Comparison of ENCODE assay signal across 18 mouse cellular contexts in genomic region chr13:58803882-58804281, GRCm38 (mm10). TPM values are rescaled to one million over a fixed set of nuclear protein-coding genes. Genes with fewer than 3 reads are reported as not detected.
A peak's percentile ranks its signal among the peaks of the same experiment; 100 is the strongest.
DNase-seq lines count a peak whose midpoint lies in the region; ATAC-seq and TF ChIP-seq lines count a peak whose summit lies in the region.
"Had no signal": no experiment of that assay in that cellular context is flagged by ENCODE, and none has a peak within 500 bp of the region (broad histone marks: within the 10 kb centered on the region; RNA-seq: fewer than 3 reads in every experiment).

No protein-coding gene starts in this region.

- no peak for TF ChIP-seq POLR2A in cerebellum, adult 2 months (IDR thresholded peaks at IDR 0.05; ENCODE audit: borderline replicate concordance, insufficient read depth, low read length)
- TF ChIP-seq POLR2A in kidney, adult 2 months (IDR thresholded peaks at IDR 0.05; ENCODE audit: low read depth, low read length) = no peak

- WGBS in cerebellum, adult 2 months = 9% methylated on average over 1 of the region's 1 CpGs
- 4% methylated on average over 1 of the region's 1 CpGs for WGBS in kidney, adult 2 months
- 17% methylated on average over 1 of the region's 1 CpGs for WGBS in midbrain, postnatal 0 days
- WGBS in midbrain, embryonic 10.5 days = 21% methylated on average over 1 of the region's 1 CpGs
- WGBS in stomach, postnatal 0 days = 4% methylated on average over 1 of the region's 1 CpGs

- H3K36me3 ChIP-seq in kidney, adult 2 months (ENCODE audit: control insufficient read depth, insufficient read depth, low read length) = no peaks in the 10 kb centered on the region
- H3K36me3 ChIP-seq in midbrain, postnatal 0 days (ENCODE audit: insufficient read depth, low read length) = no peaks in the 10 kb centered on the region
- H3K36me3 ChIP-seq in midbrain, embryonic 10.5 days = no peaks in the 10 kb centered on the region
- no peaks in the 10 kb centered on the region for H3K36me3 ChIP-seq in stomach, postnatal 0 days (ENCODE audit: control insufficient read depth, insufficient read depth, low read length)
- H3K36me3 ChIP-seq: forebrain, embryonic 12.5 days; heart, embryonic 10.5 days; kidney, embryonic 15.5 days; limb, embryonic 10.5 days; lung, embryonic 15.5 days had no signal

- no peak overlapping the region for H3K4me3 ChIP-seq in cerebellum, adult 2 months (replicated peaks; ENCODE audit: insufficient read depth, low read depth, low read length)
- H3K4me3 ChIP-seq in kidney, adult 2 months (ENCODE audit: insufficient read depth, low read depth, low read length) = no peak overlapping the region
- no peak overlapping the region for H3K4me3 ChIP-seq in midbrain, postnatal 0 days (ENCODE audit: low read depth, low read length)
- no peak overlapping the region for H3K4me3 ChIP-seq in midbrain, embryonic 10.5 days
- no peak overlapping the region for H3K4me3 ChIP-seq in stomach, postnatal 0 days (ENCODE audit: low read depth, low read length)
- H3K4me3 ChIP-seq: forebrain, embryonic 12.5 days; heart, embryonic 10.5 days; kidney, embryonic 15.5 days; limb, embryonic 10.5 days; lung, embryonic 15.5 days; megakaryocyte, embryonic 14.5 days had no signal

- 0 out of 2 replicates have a peak, but pooled peaks have one; percentile 20 for TF ChIP-seq CTCF in cerebellum, adult 2 months (IDR thresholded peaks at IDR 0.05; ENCODE audit: borderline replicate concordance, insufficient read depth, low read depth, low read length)
- TF ChIP-seq CTCF in kidney, adult 2 months (conservative IDR thresholded peaks at IDR 0.05; ENCODE audit: insufficient read depth, insufficient read length, low read depth, low read length) = 0 out of 2 replicates have a peak, but pooled peaks have one; percentile 1
- TF ChIP-seq CTCF in midbrain, postnatal 0 days (IDR thresholded peaks at IDR 0.05) = peak; percentile 51
- peak; percentile 37 for TF ChIP-seq CTCF in stomach, postnatal 0 days (IDR thresholded peaks at IDR 0.05; ENCODE audit: low read depth)

- H3K4me1 ChIP-seq in cerebellum, adult 2 months (ENCODE audit: control insufficient read depth, insufficient read depth, low read length) = 0 out of 2 replicates have a peak, but pooled peaks cover 2% of the 10 kb centered on the region
- H3K4me1 ChIP-seq in kidney, adult 2 months (ENCODE audit: control insufficient read depth, insufficient read depth, low read length) = no peaks in the 10 kb centered on the region
- no peaks in the 10 kb centered on the region for H3K4me1 ChIP-seq in midbrain, postnatal 0 days (ENCODE audit: insufficient read depth, low read length)
- H3K4me1 ChIP-seq in midbrain, embryonic 10.5 days = peaks cover 27% of the 10 kb centered on the region
- H3K4me1 ChIP-seq in stomach, postnatal 0 days (replicated peaks; ENCODE audit: control insufficient read depth, insufficient read depth) = no peaks in the 10 kb centered on the region

- H3K9ac ChIP-seq in midbrain, postnatal 0 days (replicated peaks; ENCODE audit: low read length, poor library complexity, severe bottlenecking) = no peak overlapping the region
- no peak overlapping the region for H3K9ac ChIP-seq in stomach, postnatal 0 days (ENCODE audit: low read length)
- H3K9ac ChIP-seq: forebrain, embryonic 12.5 days; kidney, embryonic 15.5 days; lung, embryonic 15.5 days had no signal

- H3K27ac ChIP-seq in cerebellum, adult 2 months (ENCODE audit: insufficient read depth, low read length) = no peak overlapping the region
- H3K27ac ChIP-seq in kidney, adult 2 months (ENCODE audit: insufficient read depth, low read depth, low read length) = no peak overlapping the region
- H3K27ac ChIP-seq in midbrain, postnatal 0 days (ENCODE audit: low read depth, low read length) = no peak overlapping the region
- H3K27ac ChIP-seq in midbrain, embryonic 10.5 days (replicated peaks) = no peak overlapping the region
- no peak overlapping the region for H3K27ac ChIP-seq in stomach, postnatal 0 days (replicated peaks)
- H3K27ac ChIP-seq: forebrain, embryonic 12.5 days; heart, embryonic 10.5 days; kidney, embryonic 15.5 days; limb, embryonic 10.5 days; lung, embryonic 15.5 days had no signal

- H3K4me2 ChIP-seq in midbrain, postnatal 0 days (ENCODE audit: low read depth, low read length, poor library complexity, severe bottlenecking) = no peak overlapping the region
- H3K4me2 ChIP-seq in stomach, postnatal 0 days (replicated peaks; ENCODE audit: low read depth) = no peak overlapping the region
- H3K4me2 ChIP-seq: forebrain, embryonic 12.5 days; kidney, embryonic 15.5 days; lung, embryonic 15.5 days had no signal

- no peak for DNase-seq in cerebellum, adult 2 months
- DNase-seq in cerebellum, adult 8-10 months = no peak
- DNase-seq in kidney, adult 2 months = no peak
- DNase-seq in kidney, postnatal 14 days = no peak
- no peak for DNase-seq in midbrain, postnatal 0 days (ENCODE audit: low spot score)
- no peak for DNase-seq in midbrain, embryonic 10.5 days (ENCODE audit: low spot score)
- DNase-seq in stomach, postnatal 0 days (ENCODE audit: low spot score) = no peak
- DNase-seq in urinary bladder, postnatal 14 days (ENCODE audit: low spot score) = no peak
- DNase-seq: adrenal gland, postnatal 14 days; cerebellum, postnatal 36 days; heart, postnatal 4 days; thymus, adult 2 months had no signal

- TF ChIP-seq EP300 in stomach, postnatal 0 days (optimal IDR thresholded peaks at IDR 0.05) = no peak

- H3K27me3 ChIP-seq in cerebellum, adult 2 months (ENCODE audit: control insufficient read depth, insufficient read depth, low read length) = no peaks in the 10 kb centered on the region
- no peaks in the 10 kb centered on the region for H3K27me3 ChIP-seq in kidney, adult 2 months (replicated peaks; ENCODE audit: control insufficient read depth, insufficient read depth, low read length)
- no peaks in the 10 kb centered on the region for H3K27me3 ChIP-seq in midbrain, postnatal 0 days (ENCODE audit: insufficient read depth, low read length)
- H3K27me3 ChIP-seq in midbrain, embryonic 10.5 days (ENCODE audit: low read depth, poor library complexity, severe bottlenecking) = peaks cover 45% of the 10 kb centered on the region
- H3K27me3 ChIP-seq in stomach, postnatal 0 days (ENCODE audit: control insufficient read depth, insufficient read depth, low read length) = peaks cover 14% of the 10 kb centered on the region; the same call in 1 of the 2 replicates

- H3K9me3 ChIP-seq in midbrain, postnatal 0 days (ENCODE audit: low read length) = no peaks in the 10 kb centered on the region
- peaks cover 4% of the 10 kb centered on the region; the same call in 1 of the 2 replicates for H3K9me3 ChIP-seq in midbrain, embryonic 10.5 days (replicated peaks)
- no peaks in the 10 kb centered on the region for H3K9me3 ChIP-seq in stomach, postnatal 0 days (ENCODE audit: control insufficient read depth, low read length)
- H3K9me3 ChIP-seq: heart, embryonic 10.5 days; limb, embryonic 10.5 days; lung, embryonic 15.5 days had no signal

- no peak for ATAC-seq in midbrain, postnatal 0 days (ENCODE audit: low FRiP score)
- no peak for ATAC-seq in stomach, postnatal 0 days (ENCODE audit: low FRiP score, low TSS enrichment)

RNA-seq across cellular contexts. Expression of gene Ntrk2, which starts 2.5 kb away (rescaled TPM):
- polyA plus RNA-seq in cerebellum, adult 2 months (2012; rRNA removed) = 136 and 139 TPM in 2 replicates
- polyA plus RNA-seq in kidney, adult 2 months (2012; rRNA removed) = 5.6 and 6.1 TPM in 2 replicates
- 202 and 207 TPM in 2 replicates for total RNA-seq in midbrain, postnatal 0 days (2014; rRNA removed)
- 138 and 141 TPM in 2 replicates for polyA plus RNA-seq in midbrain, postnatal 0 days (2015; fragmentation: Nextera tagmentation; extraction: Ambion mirVana)
- 14.8 and 24.8 TPM in 2 replicates for polyA plus RNA-seq in midbrain, embryonic 10.5 days (2016; fragmentation: Nextera tagmentation; extraction: Ambion mirVana)
- polyA plus RNA-seq in stomach, postnatal 0 days (2015; fragmentation: Nextera tagmentation; extraction: Ambion mirVana) = 1.7 and 1.9 TPM in 2 replicates

Comparison
In these comparisons a context has a peak if more than half of its experiments do, and no peak if none do; other contexts are left out.
1. CTCF ChIP-seq: peak in every context shown above with its lines; median percentile 51 in midbrain, postnatal 0 days; 37 in stomach, postnatal 0 days; 20 in cerebellum, adult 2 months; 1 in kidney, adult 2 months.